Mouse (Mus musculus) layer of hippocampus, postnatal 36 days (tissue): ENCODE results near the gene Tshr. TPM values are rescaled to one million over a fixed set of nuclear protein-coding genes. Genes with fewer than 3 reads are reported as not detected.

Source experiments
- DNase-seq, 2 experiments: peaks; one replicate each; pipeline ENCODE4 v3.0.0; 2022
- total RNA-seq, 2 experiments: library from RNA; stranded (reverse); gene quantifications; 2 replicates each; pipeline ENCODE4 v1.2.3; 2021

Gene Tshr
- total RNA-seq, 2 experiments from 2014 or later: 0.23 to 0.25 TPM

DNA sequence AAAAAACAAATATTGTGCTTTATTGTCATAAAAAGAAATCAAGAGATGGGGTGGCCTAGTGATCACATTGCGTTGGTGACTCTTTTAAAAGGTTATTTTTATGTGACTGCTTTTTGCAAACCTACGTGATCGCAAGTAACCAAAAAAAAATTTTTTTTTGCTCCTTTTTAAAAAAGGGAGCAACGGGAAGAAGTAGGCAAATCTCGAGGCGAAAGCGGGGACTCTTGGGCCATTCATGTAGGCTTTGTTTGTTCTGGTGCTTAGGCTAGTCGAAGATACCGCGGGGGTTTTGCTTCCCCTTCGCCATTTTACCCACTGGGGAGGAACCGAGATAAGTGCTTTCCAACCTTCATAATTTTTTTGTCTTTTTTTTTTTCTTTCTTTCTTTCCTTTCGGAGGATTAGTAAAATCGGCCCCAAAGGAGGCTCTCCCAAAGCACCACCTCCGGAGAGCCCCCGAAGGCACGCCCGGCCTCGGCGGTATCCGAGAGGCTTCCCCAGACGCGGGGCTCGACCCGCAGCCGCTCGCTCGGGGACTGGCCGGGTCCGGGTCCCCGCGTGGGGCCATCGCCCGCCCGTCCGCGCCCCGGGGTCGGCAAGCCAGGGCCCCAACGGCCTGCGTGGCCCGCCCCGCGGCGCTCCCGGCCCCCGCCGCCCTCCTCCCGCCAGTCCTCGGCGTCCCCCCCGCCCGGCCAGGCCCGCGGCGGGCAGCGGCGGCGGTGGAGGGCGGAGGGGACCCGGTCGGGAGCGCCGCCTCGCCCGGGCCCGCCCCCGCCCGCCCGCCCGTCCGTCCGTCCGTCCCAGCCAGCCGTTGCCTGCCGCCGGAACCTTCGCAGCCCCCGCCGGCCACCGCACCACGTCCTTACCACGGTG is 204.5 kb downstream of the Tshr start:
- DNase-seq: peak; percentile 50 to 55

DNA sequence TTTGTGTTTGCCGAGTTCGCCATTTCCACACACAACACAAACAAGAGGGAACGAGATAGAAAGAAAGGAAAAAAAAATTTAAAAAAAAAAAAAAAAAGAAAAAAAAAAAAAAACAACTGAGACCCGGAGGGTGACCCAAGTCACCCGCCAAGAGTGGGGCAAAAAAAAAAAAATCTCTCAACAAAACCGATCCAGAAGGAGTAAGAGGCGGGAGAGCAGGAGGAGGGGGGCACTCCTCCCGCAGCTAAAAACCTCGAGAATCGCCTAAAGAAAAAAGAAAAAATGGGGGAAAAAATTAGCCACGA is 205.1 kb downstream of the Tshr start:
- DNase-seq: no peak

DNA sequence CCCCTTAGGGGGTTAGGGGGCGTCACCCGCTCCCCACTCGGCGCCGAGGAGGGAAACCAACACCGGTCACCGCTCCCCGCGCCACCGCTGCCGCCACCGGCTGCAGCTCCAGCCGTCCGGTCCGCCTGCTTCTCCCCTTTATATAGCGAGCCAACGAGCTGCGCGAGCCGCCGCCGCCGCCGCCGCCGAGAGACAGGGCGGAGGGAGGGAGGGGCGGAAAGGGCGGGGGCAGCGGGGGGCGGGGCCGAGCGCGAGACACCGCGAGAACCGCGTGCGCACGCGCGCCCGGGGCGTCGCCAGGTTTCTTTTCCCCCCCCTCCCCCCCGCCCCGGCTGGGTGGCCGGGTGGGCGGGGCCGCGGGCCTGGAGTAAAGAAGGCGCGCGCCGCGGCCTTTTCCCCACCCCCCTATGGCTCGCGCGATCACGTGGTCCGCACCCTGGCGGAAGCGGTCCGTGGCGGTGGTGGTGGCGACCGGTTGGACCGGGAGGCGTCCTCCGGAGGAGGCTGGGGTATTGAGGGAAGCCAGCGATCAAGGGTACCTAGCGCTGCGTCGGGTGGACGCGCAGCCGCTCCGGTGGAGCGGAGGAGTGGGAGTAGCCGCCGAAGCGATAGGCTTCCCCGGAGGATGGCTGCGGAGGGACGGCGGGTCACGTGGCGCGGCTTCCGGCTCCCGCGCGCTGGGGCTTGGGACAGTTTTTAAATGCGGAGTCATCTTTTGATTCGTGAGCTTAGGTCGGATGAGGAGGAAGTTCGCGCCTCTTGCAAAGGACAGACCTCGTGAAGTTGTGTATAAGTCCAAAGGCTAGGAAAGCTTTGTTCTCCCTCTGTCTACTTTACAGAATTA is 205.7 kb downstream of the Tshr start, which contains the start of gene Gtf2a1:
Gene Gtf2a1, minus strand, starts transcription at position 641 of the 844 bp plus-strand sequence.
- peak; percentile 90 to 92 for DNase-seq

DNA sequence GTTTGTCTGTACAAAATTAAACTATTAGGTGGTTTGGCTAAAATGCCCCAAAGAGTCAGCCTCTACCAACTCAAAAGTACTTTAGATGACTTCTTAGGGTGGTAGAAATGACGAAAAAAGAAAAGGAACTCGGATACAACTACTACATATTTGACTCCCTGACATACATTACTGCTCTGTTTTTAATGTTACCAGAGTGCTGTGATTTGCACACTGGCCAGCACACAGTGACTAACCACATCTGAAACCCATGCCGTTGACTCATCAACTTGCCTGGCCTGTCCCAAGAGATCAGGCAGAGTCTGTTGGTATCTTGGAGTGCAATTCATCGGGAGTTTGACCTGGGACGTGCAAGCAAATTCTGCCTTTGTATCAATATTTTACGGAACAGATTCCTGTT is 206.4 kb downstream of the Tshr start:
- no peak for DNase-seq

GRCm38 (mm10) chr12:91591191-91591590 is 206.8 kb downstream of the Tshr start:
- DNase-seq: no peak

DNA sequence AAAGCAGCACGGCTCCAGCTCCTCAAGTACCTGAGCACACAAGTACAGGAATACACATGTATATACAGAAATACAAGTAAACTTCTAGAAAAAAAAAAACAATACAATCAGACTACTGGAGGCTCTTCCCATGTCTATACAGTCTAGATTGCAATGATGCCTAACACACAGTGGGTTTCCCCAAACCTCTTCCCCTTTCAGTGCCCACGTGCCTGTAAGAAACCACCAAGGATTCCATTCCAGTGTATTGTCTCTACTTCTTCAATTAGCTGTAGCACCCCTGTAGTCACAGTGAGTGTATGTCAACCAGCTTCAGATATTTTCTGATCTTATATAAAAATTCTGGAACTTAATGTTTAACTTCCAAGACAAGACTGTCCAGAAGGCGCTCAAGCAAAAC is 207.8 kb downstream of the Tshr start:
- DNase-seq: no peak

Other genes starting within 250 kb of the Tshr start
- gene Cep128, start 154 bp upstream of the Tshr start, total RNA-seq: 1 to 10 TPM; 5.8 to 6.9 TPM
- 10 to 100 TPM; 52.8 to 55.7 TPM for gene Gtf2a1, start 205.9 kb downstream of the Tshr start, total RNA-seq